Mouse (Mus musculus) intestine, embryonic 16.5 days (tissue): ENCODE measurements around the gene Rfc2. TPM values are rescaled to one million over a fixed set of nuclear protein-coding genes. Genes with fewer than 3 reads are reported as not detected.

Source experiments
- ATAC-seq: fragments of 200-750 bp; cut with Nextera tagmentation; 2 replicates; pipeline ENCODE4 v1.8.0; 2017; ENCODE audit warnings: moderate TSS enrichment, moderate library complexity
- H3K27ac ChIP-seq: fragments of 300-500 bp; sonication (generic); 2 replicates; pipeline ENCODE4 v1.5.1; 2014; ENCODE audit warnings: mild to moderate bottlenecking, low read length
- H3K27me3 ChIP-seq: fragments of 300-500 bp; sonication (generic); replicated peaks from 2 replicates; pipeline ENCODE4 v1.6.1; 2014; ENCODE audit warnings: low read length, control low read depth, mixed read lengths; ENCODE audit not compliant: control insufficient read depth, insufficient read depth
- H3K36me3 ChIP-seq: fragments of 300-500 bp; sonication (generic); 2 replicates; pipeline ENCODE4 v1.6.1; 2014; ENCODE audit warnings: low read length, control low read depth; ENCODE audit not compliant: control insufficient read depth, insufficient read depth
- H3K4me1 ChIP-seq: fragments of 300-500 bp; sonication (generic); 2 replicates; pipeline ENCODE4 v1.6.1; 2014; ENCODE audit warnings: low read length, control low read depth, mixed read lengths; ENCODE audit not compliant: control insufficient read depth, insufficient read depth
- H3K4me2 ChIP-seq: fragments of 300-500 bp; sonication (generic); 2 replicates; pipeline ENCODE4 v1.6.1; 2014; ENCODE audit warnings: low read depth, low read length, control low read depth
- H3K4me3 ChIP-seq: fragments of 300-500 bp; sonication (generic); 2 replicates; pipeline ENCODE4 v1.5.1; 2014; ENCODE audit warnings: mild to moderate bottlenecking, low read length
- H3K9ac ChIP-seq: fragments of 300-500 bp; sonication (generic); 2 replicates; pipeline ENCODE4 v1.6.1; 2014; ENCODE audit warnings: low read depth, low read length
- H3K9me3 ChIP-seq: fragments of 300-500 bp; sonication (generic); 2 replicates; pipeline ENCODE4 v1.6.1; 2016; ENCODE audit warnings: low read length, control low read depth; ENCODE audit not compliant: control insufficient read depth
- WGBS: fragments of 180-500 bp; shearing (Covaris S2); extraction: QIAGEN DNeasy Blood & Tissue Kit; methylation state at CpG from one replicate; pipeline ENCODE4 v1.1.7; 2014; 5-methylcytosine and 5-hydroxymethylcytosine counted together
- polyA plus RNA-seq: library from polyadenylated mRNA; unstranded; fragments of >200 nt; fragmentation: Nextera tagmentation; extraction: Ambion mirVana; gene quantifications from 2 replicates; pipeline ENCODE4 v1.2.1, GENCODE M21; 2015

The Rfc2 gene
- polyA plus RNA-seq, 1 experiment from 2014 or later = 233 TPM

DNA sequence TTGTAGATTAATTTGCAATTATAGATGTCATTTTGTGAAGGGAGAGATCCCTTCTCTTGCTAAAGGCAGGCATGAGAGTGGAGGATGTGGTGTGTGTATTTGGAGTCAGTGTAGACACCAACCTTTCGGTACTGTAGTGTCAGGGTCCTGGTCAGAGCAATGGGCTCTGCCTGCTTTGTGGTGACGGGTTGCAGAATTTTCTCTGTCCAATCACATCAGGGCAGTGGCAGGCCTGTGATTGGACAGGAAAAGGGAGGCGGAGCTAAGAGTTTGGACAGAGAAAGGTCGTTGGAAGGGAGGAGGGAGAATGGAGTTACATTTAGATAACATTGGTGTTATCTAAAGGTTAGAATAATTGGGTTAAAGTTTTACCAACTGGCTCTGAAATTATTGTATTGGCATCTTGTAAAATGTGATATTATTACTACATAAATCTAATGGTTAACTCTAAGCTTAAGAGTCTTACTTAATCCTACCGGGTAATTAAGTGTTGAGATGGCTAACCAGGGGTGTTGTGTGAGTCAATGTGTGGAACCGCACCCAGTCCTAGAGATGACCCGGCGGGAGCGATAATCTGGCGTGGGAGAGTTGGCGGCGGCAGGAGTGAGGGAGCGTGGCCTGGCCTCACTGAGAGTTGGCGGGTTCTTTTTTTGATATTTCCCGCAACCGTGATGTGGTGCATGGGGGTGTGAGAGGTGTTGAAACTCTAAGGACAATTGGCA is 20.6 kb upstream of the Rfc2 start:
- H3K27ac ChIP-seq = no peak overlapping the region
- no peak overlapping the region for H3K4me3 ChIP-seq
- H3K4me1 ChIP-seq = peaks cover 3% of the 10 kb centered on the region
- H3K27me3 ChIP-seq = no peaks in the 10 kb centered on the region
- H3K9ac ChIP-seq = no peak overlapping the region
- peak; percentile 75 for ATAC-seq
- no peaks in the 10 kb centered on the region for H3K36me3 ChIP-seq
- 66% methylated on average over 16 of the region's 16 CpGs for WGBS
- H3K4me2 ChIP-seq = no peak overlapping the region
- no peaks in the 10 kb centered on the region for H3K9me3 ChIP-seq

DNA sequence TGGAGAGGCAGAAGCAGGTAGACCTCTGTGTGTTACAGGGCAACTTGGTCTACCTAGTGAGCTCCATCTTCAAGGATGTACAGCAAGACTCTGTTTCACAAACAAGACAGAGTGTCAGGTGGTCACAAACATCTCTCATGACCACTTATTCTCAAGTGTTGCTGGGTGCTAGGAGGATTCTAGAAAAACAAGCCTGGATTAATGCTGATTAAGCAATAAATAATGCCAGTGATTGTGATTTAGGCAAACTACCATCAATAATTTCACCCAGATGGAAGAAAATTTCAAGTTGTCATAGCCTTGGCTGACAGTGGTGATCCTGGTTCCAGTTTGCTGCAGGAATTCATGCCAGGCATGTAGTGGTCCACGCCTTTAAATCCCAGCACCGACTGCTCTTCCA is 16.9 kb upstream of the Rfc2 start:
- 0 out of 2 replicates have a peak, but pooled peaks have one; percentile 11 for ATAC-seq
- no peaks in the 10 kb centered on the region for H3K9me3 ChIP-seq
- 96% methylated on average over 2 of the region's 2 CpGs for WGBS
- H3K4me2 ChIP-seq = no peak overlapping the region
- no peak overlapping the region for H3K27ac ChIP-seq
- H3K4me1 ChIP-seq = peaks cover 6% of the 10 kb centered on the region
- H3K9ac ChIP-seq = no peak overlapping the region
- no peak overlapping the region for H3K4me3 ChIP-seq
- H3K36me3 ChIP-seq = no peaks in the 10 kb centered on the region
- H3K27me3 ChIP-seq = no peaks in the 10 kb centered on the region

DNA sequence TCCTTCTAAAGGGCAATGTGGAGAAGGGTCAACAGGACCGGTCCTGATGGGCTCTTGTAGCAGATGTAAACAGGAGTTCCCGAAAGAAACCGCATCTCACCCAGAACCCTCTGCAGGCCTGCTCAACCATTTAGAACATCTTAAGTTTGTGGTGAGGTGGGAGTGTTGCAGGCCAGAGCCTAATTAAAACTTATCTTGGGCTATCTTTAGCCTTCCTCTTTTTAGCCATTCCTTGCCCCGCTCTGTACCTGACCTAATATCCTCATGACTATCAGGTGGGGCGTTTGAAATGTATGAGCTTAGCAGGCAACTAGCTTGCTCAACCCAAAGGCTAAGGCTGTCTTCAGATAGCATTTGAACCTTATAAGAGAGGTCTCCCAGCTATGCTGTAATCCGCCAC is 15.5 kb upstream of the Rfc2 start:
- 92% methylated on average over 6 of the region's 6 CpGs for WGBS
- H3K9ac ChIP-seq = no peak overlapping the region
- no peak overlapping the region for H3K4me3 ChIP-seq
- peaks cover 6% of the 10 kb centered on the region for H3K4me1 ChIP-seq
- no peaks in the 10 kb centered on the region for H3K36me3 ChIP-seq
- H3K4me2 ChIP-seq = no peak overlapping the region
- H3K27ac ChIP-seq = no peak overlapping the region
- no peak for ATAC-seq
- H3K27me3 ChIP-seq = no peaks in the 10 kb centered on the region
- H3K9me3 ChIP-seq = no peaks in the 10 kb centered on the region

DNA sequence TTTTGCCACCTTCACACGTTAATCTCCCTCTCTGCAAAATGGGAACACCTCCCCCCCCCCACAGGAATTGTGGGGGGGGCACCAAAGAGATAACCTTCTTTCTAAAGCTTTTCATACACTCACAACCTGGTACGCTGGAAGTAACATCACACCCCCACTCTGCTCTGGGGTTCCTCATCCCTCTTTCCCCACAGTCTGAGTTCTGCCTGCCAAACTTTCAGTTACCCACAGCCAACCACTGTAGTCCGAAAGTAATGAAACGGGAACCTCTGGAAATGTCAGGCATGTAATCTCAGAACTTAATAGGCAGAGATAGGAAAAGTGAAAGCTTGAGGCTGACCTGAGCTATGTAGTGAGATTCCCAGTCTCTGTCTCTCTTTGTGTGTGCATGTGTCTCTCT is 13.7 kb upstream of the Rfc2 start:
- Histone ChIP-seq H3K9me3 (peaks cover 3% of the 10 kb centered on the region; the same call in 1 of the 2 replicates), H3K27me3 (no peaks in the 10 kb centered on the region), H3K4me3 (no peak overlapping the region), H3K27ac (no peak overlapping the region), H3K4me1 (peaks cover 14% of the 10 kb centered on the region), H3K36me3 (no peaks in the 10 kb centered on the region), H3K4me2 (no peak overlapping the region), H3K9ac (no peak overlapping the region)
- no peak for ATAC-seq
- 86% methylated on average over 4 of the region's 4 CpGs for WGBS

DNA sequence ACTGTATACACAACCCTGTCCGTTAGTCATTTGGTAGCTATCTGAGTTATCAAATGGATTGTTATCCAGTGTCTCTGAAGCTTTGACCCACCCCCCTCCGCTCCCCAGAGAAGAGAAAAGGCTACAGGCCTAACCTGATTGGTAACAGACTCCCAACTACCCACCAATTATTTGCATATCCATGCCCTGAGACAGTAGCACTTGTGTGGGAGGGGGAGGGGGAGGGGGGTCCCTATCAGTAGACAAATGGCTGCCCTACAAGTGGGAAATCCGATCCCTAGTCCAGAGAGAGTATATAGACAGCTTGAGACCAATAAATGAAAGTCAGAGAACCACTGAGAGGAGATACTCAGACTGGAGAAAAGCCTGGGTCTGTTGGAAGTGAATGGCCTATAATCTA is 13.1 kb upstream of the Rfc2 start:
- Histone ChIP-seq H3K4me1 (peaks cover 19% of the 10 kb centered on the region), H3K4me2 (no peak overlapping the region), H3K9ac (0 out of 2 replicates have a peak overlapping the region, but pooled peaks have one; percentile 2), H3K27ac (peak overlapping the region; percentile 78), H3K27me3 (no peaks in the 10 kb centered on the region), H3K4me3 (no peak overlapping the region), H3K9me3 (peaks cover 3% of the 10 kb centered on the region; the same call in 1 of the 2 replicates), H3K36me3 (no peaks in the 10 kb centered on the region)
- 68% methylated on average over 3 of the region's 3 CpGs for WGBS
- ATAC-seq = no peak

DNA sequence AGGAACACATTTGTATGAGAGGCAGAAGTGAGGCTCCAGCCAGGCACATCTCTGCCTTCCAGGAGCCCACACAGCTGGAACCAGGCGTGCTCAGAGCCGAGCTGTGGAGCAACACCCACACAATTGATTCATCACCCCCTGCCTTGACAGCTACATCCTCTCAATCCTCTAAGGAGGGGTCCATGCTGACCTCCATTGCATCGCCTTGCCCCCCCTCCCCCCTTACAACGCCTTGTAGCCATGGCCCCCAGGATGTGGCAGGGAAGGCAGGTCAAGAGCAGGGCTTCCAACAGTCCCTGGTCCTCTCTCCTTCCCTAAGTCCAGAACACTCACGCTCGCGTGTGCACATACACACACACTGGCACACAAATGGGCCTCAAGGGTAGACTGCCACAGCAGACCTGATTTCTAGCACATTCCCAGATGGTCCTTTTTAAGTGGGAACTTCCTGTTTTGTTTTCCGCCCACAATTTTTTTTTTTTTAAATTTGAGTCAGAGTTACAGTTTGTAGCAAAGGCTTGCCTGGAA is 12.1 kb upstream of the Rfc2 start:
- ATAC-seq = peak; percentile 54
- WGBS = 38% methylated on average over 8 of the region's 8 CpGs

DNA sequence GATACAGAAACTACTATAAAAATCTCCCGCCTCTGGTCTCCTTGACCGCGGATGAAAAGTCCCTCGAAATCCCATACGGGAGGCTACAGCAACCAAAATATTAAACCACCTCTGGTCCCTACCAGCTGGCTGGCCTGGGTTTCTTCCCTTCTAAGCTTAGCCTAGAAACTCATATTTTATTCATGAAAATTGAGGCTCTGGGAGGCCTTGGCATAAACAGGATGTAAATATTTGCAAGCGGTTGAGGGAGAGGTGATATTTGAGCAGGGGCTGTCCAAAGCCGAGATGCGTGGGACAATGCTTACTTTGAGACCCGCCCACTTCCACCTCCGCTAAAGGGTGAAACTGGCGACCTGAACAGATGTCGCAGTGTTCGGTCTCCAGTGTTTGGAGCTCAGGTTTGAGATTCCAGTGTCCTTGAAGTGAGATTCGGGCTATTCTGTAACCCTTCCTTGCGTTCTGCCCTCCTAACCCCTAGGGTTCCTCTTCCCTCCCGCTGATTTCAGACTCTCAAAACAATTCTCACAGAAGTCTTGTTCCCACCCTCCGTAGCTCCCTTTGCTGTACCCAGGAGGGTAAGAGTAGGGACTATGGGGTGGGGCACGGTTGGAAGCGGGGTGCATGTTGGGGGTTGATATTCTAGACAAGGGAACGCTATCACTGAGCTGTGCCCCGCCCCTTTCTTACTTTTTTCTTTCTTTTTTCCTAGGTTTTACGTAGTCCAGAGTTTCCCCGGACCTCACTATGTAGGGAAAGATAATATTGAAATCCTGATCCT is 9.2 kb upstream of the Rfc2 start:
- H3K4me3 ChIP-seq = peak overlapping the region; percentile 57
- H3K9ac ChIP-seq = peak overlapping the region; percentile 68
- peak overlapping the region; percentile 91 for H3K4me2 ChIP-seq
- peaks cover 19% of the 10 kb centered on the region for H3K4me1 ChIP-seq
- H3K36me3 ChIP-seq = no peaks in the 10 kb centered on the region
- ATAC-seq = peak; percentile 65
- H3K27ac ChIP-seq = peak overlapping the region; percentile 73
- H3K9me3 ChIP-seq = peaks cover 3% of the 10 kb centered on the region; the same call in 1 of the 2 replicates
- H3K27me3 ChIP-seq = no peaks in the 10 kb centered on the region
- under 1% methylated on average over 23 of the region's 23 CpGs for WGBS

More for the DNA sequence above, 12.1 kb upstream of the Rfc2 start:
- no peaks in the 10 kb centered on the region for H3K27me3 ChIP-seq
- peak overlapping the region; percentile 78 for H3K27ac ChIP-seq
- no peaks in the 10 kb centered on the region for H3K36me3 ChIP-seq
- H3K9ac ChIP-seq = no peak overlapping the region
- no peak overlapping the region for H3K4me2 ChIP-seq
- H3K4me3 ChIP-seq = no peak overlapping the region
- H3K9me3 ChIP-seq = peaks cover 3% of the 10 kb centered on the region; the same call in 1 of the 2 replicates
- H3K4me1 ChIP-seq = peaks cover 21% of the 10 kb centered on the region

DNA sequence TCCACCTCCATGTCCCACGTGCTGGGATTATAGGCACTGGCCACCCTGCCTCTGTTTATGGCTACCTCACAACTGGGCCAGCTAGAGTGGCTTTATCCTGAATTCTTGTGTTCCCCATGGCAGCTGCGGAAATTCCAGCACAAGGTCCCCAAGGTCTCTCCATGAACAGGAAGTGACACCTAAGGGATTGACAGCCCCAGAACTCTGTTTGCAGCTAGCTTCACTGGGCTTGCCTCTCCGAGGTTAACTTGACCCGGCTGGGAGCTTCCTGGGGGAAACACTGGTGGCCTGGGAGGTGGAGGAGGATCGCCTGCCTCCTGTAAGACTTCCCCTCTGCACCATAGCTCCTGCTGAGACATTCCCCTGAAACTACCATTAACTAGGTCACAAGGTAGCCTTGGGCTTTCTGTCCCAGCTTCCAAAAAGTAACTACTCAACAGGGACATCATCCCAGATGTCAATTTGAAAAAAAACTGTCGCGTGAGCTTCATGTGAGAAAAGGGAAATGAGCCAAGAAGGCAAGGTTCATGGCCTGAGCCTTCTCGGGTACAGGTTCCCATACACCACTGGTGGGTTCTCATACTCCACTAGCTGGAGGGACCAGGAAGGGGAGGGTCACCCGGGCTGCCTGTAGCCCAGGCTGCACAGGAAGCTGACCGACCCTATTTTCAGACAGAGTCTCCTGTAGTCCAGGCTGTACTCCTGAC is 8.5 kb upstream of the Rfc2 start:
- Histone ChIP-seq H3K27me3 (no peaks in the 10 kb centered on the region), H3K4me2 (peak overlapping the region; percentile 91), H3K4me3 (peak overlapping the region; percentile 57), H3K27ac (peak overlapping the region; percentile 73), H3K36me3 (no peaks in the 10 kb centered on the region), H3K4me1 (peaks cover 19% of the 10 kb centered on the region), H3K9ac (peak overlapping the region; percentile 68), H3K9me3 (peaks cover 3% of the 10 kb centered on the region; the same call in 1 of the 2 replicates)
- 45% methylated on average over 10 of the region's 10 CpGs for WGBS
- 0 out of 2 replicates have a peak, but pooled peaks have one; percentile 9 for ATAC-seq

DNA sequence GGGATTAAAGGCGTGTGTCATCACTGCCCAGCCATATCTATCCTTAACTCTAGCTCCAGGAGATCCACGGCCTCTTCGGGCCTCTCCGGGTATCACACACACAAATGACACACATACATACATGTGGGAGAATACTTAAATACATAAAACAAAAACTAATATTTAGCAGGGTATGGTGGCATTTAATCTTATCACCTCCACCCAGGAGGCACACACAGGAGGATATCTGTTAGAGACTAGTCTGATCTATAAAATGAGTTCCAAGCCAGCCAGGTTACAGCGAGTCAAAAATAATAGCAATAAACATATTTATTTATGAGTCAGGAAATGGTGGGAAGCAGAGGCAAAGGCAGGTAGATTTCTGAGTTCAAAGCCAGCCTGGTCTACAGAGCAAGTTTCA is 5.3 kb upstream of the Rfc2 start:
- Histone ChIP-seq H3K4me1 (peaks cover 15% of the 10 kb centered on the region), H3K27ac (no peak overlapping the region), H3K27me3 (no peaks in the 10 kb centered on the region), H3K36me3 (no peaks in the 10 kb centered on the region), H3K9ac (no peak overlapping the region), H3K9me3 (peaks cover 3% of the 10 kb centered on the region; the same call in 1 of the 2 replicates), H3K4me3 (no peak overlapping the region), H3K4me2 (no peak overlapping the region)
- ATAC-seq = no peak
- 93% methylated on average over 5 of the region's 5 CpGs for WGBS
